In genomic region chr10:80397524-80398173, GRCm38 (mm10) we compare ENCODE assay signal across 1 mouse cellular context.
TF ChIP-seq lines count a peak whose summit lies in the region.

No protein-coding gene starts in this region.

TF ChIP-seq in MEL, 35 proteins besides CTCF, POLR2A, EP300 and RAD21:
- TF ChIP-seq MAX (IDR thresholded peaks at IDR 0.05; ENCODE audit: low read length), result peak; percentile 37; the same call in 1 of the 2 replicates
- no peak for TF ChIP-seq USF2 (IDR thresholded peaks at IDR 0.05; ENCODE audit: borderline replicate concordance in 1 of 2, insufficient read depth in 1 of 2, low read depth in 1 of 2, low read length in 2 of 2)
- TF ChIP-seq NELFE (IDR thresholded peaks at IDR 0.05; ENCODE audit: low read depth, low read length), result no peak; the same call in 1 of the 2 replicates
- TF ChIP-seq MXI1 (IDR thresholded peaks at IDR 0.05; ENCODE audit: low read depth, low read length), result 0 out of 2 replicates have a peak, but pooled peaks have one; percentile 33
- TF ChIP-seq MAFK (IDR thresholded peaks at IDR 0.05; ENCODE audit: borderline replicate concordance, low read depth, low read length), result no peak
- TF ChIP-seq ZKSCAN1 (IDR thresholded peaks at IDR 0.05; ENCODE audit: low read depth, low read length), result 0 out of 2 replicates have a peak, but pooled peaks have one; percentile 8
- TF ChIP-seq CHD1 (IDR thresholded peaks at IDR 0.05; ENCODE audit: low read depth, low read length), result no peak
